Mouse (Mus musculus): ENCODE results near the gene Foxo1.

DNA sequence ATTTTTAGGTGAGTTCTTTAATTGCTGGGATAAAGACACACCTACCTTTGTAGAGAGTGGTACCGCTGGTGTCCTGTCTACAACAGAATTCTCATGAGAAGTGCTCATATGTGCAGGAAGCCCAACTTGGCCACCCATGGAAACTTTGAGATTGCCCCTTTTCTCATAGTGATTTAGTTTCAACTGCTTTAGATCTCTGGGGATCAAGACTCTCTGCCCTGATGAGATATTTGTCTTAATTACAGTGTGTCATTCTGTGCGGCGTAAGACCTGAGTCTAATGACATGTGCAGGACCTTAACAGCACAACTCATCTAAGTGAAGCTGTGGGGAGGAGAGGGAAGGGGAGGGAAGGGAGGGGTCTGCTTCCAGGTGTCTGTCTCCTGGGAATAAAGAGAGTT, 13.7 kb downstream of the Foxo1 start:
- TF ChIP-seq CTCF (IDR thresholded peaks at IDR 0.05; ENCODE audit: borderline replicate concordance, insufficient read depth, low read length) (no peak), POLR2A (IDR thresholded peaks at IDR 0.05; ENCODE audit: low read depth, low read length) (no peak)

All from embryonic fibroblast, embryonic 13.5 days (primary cell).